Mouse (Mus musculus): Measurements from ENCODE around the gene Celf1.

GRCm38 (mm10) chr2:90964811-90965465, 24.8 kb downstream of the Celf1 start:
- TF ChIP-seq GATA1 (IDR thresholded peaks at IDR 0.05; ENCODE audit: low read length), result no peak
- TF ChIP-seq TAL1 (IDR thresholded peaks at IDR 0.05; ENCODE audit: low read length), result no peak

Data from erythroblast, embryonic 14.5 days (primary cell).